Mouse (Mus musculus) telencephalon, adult 2 months (tissue): ENCODE data around the gene Adam23.
"Not testable (repeated sequence)": the region's sequence is repeated elsewhere in the genome, so short reads cannot be mapped to it uniquely, and the experiment has no call there.

Source experiments
- DNase-seq: peaks from one replicate; pipeline ENCODE4 v3.0.0-alpha.2; 2011; ENCODE audit warnings: low read depth, low spot score

Gene Adam23

GRCm38 (mm10) chr1:63576803-63577202 lies 131.1 kb downstream of the Adam23 start:
- DNase-seq = no peak

- DNase-seq = no peak
Observed at GRCm38 (mm10) chr1:63579153-63579552, 133.5 kb downstream of the Adam23 start.

GRCm38 (mm10) chr1:63586869-63587268 lies 141.2 kb downstream of the Adam23 start:
- DNase-seq = no peak

GRCm38 (mm10) chr1:63603870-63604500 lies 158.3 kb downstream of the Adam23 start:
- no peak for DNase-seq

GRCm38 (mm10) chr1:63609613-63610012 lies 163.9 kb downstream of the Adam23 start:
- DNase-seq = no peak

- DNase-seq = no peak
Observed at GRCm38 (mm10) chr1:63614594-63614993, 168.9 kb downstream of the Adam23 start.

GRCm38 (mm10) chr1:63615668-63616067 lies 170.0 kb downstream of the Adam23 start, which contains the start of gene Gm39653:
Gene Gm39653 (plus strand): TSS chr1:63615968.
- no peak for DNase-seq

GRCm38 (mm10) chr1:63628211-63628610 lies 182.5 kb downstream of the Adam23 start:
- DNase-seq = no peak

- not testable (repeated sequence) for DNase-seq
Observed at GRCm38 (mm10) chr1:63630390-63630789, 184.7 kb downstream of the Adam23 start.

GRCm38 (mm10) chr1:63639921-63640320 lies 194.2 kb downstream of the Adam23 start:
- no peak for DNase-seq
